Mouse (Mus musculus) kidney, adult 2 months (tissue): ENCODE measurements around the gene Stk39.

Experiments
- CTCF ChIP-seq: fragments of 200-500 bp; conservative IDR thresholded peaks from 2 replicates; pipeline ENCODE4 v1.5.1; 2011; ENCODE audit warnings: low read depth, mild to moderate bottlenecking, control low read depth, low read length, moderate library complexity, mixed read lengths; ENCODE audit not compliant: insufficient read depth, insufficient read length
- POLR2A ChIP-seq: fragments of 200-500 bp; IDR thresholded peaks from one replicate; pipeline ENCODE4 v1.6.1; 2011; ENCODE audit warnings: low read depth, low read length, control low read depth

GRCm38 (mm10) chr2:68211443-68211842 is 260.6 kb downstream of the Stk39 start:
- no peak for TF ChIP-seq POLR2A
- no peak for TF ChIP-seq CTCF
